Mouse (Mus musculus) heart, embryonic 16.5 days (tissue): ENCODE measurements at regions not wholly inside any gene's neighbourhood (a gene's known extent, or its start where the extent isn't known, plus 50 kb on each side); places are given as distances from the start of the nearest gene placed in this dataset.

ENCODE experiments used
- ATAC-seq: fragments of 200-750 bp; cut with Nextera tagmentation; replicated peaks from 2 replicates; pipeline ENCODE4 v1.8.0; 2017; ENCODE audit warnings: moderate number of reproducible peaks; ENCODE audit not compliant: insufficient read depth, low FRiP score; ENCODE audit errors: extremely low read depth
- H3K27ac ChIP-seq: fragments of 300-500 bp; sonication (generic); 2 replicates; pipeline ENCODE4 v1.5.1; 2014; ENCODE audit warnings: mild to moderate bottlenecking, low read length, control low read depth, moderate library complexity
- H3K27me3 ChIP-seq: fragments of 300-500 bp; sonication (generic); 2 replicates; pipeline ENCODE4 v1.6.1; 2014; ENCODE audit warnings: low read length, mixed read lengths; ENCODE audit not compliant: control insufficient read depth, insufficient read depth
- H3K36me3 ChIP-seq: fragments of 300-500 bp; sonication (generic); 2 replicates; pipeline ENCODE4 v1.6.1; 2014; ENCODE audit not compliant: control insufficient read depth, insufficient read depth
- H3K4me1 ChIP-seq: fragments of 300-500 bp; sonication (generic); 2 replicates; pipeline ENCODE4 v1.6.1; 2014; ENCODE audit warnings: low read length, mixed read lengths; ENCODE audit not compliant: control insufficient read depth, insufficient read depth
- H3K4me2 ChIP-seq: fragments of 300-500 bp; sonication (generic); 2 replicates; pipeline ENCODE4 v1.6.1; 2014; ENCODE audit warnings: low read depth, mild to moderate bottlenecking, control low read depth, low read length
- H3K4me3 ChIP-seq: fragments of 300-500 bp; sonication (generic); 2 replicates; pipeline ENCODE4 v1.5.1; 2014; ENCODE audit warnings: mild to moderate bottlenecking, control low read depth, low read length
- H3K9ac ChIP-seq: fragments of 300-500 bp; sonication (generic); 2 replicates; pipeline ENCODE4 v1.6.1; 2014; ENCODE audit warnings: low read length, control low read depth
- H3K9me3 ChIP-seq: fragments of 300-500 bp; sonication (generic); replicated peaks from 2 replicates; pipeline ENCODE4 v1.6.1; 2016; ENCODE audit warnings: low read length; ENCODE audit not compliant: control insufficient read depth
- WGBS: fragments of 180-500 bp; shearing (Covaris S2); extraction: QIAGEN DNeasy Blood & Tissue Kit; methylation state at CpG from one replicate; pipeline ENCODE4 v1.1.7; 2014; 5-methylcytosine and 5-hydroxymethylcytosine counted together

- no peak overlapping the region for H3K9ac ChIP-seq
- H3K4me3 ChIP-seq = no peak overlapping the region
- 39% methylated on average over 25 of the region's 25 CpGs for WGBS
- no peak for ATAC-seq
- peak overlapping the region; percentile 32; the same call in 1 of the 2 replicates for H3K27ac ChIP-seq
- no peaks in the 10 kb centered on the region for H3K27me3 ChIP-seq
- peaks cover 38% of the 10 kb centered on the region for H3K4me1 ChIP-seq
- H3K4me2 ChIP-seq = no peak overlapping the region
- H3K36me3 ChIP-seq = no peaks in the 10 kb centered on the region
- no peaks in the 10 kb centered on the region for H3K9me3 ChIP-seq
These were observed 51.5 kb upstream of the Ryk start for GRCm38 (mm10) chr9:102782926-102783850.

DNA sequence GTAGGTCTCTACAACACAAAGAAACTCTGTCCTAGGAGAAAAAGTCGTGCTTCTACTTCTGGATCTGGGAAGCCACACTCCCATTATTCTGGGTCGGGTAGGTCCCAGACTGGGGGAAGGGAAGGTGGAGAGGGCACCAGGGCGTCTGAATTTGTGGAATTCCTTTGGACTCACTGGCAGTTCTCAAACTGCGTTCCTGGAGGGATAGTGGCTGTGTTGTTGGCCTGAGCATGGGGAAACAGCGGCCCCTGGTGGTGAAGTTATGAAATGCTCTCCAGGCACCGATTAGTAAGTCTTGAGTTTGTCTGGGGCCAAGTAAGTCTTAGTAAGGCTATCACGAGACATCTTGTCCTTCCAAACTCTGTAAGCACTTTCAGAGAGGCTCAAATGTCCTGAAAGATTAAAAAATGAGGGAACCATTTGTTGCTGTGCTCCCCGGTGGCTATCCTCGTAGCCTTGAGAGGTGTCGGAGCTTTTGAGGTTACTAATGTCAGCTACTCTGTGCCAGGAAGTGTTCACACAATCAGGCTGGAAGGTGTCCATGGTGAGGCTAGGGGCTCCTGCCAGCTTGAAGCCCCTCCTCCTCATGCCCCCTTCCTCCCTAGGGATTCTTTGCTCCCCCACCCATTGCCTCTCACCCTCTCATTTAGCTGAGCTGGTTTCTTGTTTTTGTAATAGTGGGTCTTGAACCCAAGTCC is 50.2 kb upstream of the Ryk start:
- no peak overlapping the region for H3K27ac ChIP-seq
- no peak overlapping the region for H3K4me3 ChIP-seq
- 5% methylated on average over 10 of the region's 10 CpGs for WGBS
- H3K36me3 ChIP-seq = no peaks in the 10 kb centered on the region
- H3K4me1 ChIP-seq = peaks cover 27% of the 10 kb centered on the region
- H3K9me3 ChIP-seq = no peaks in the 10 kb centered on the region
- no peaks in the 10 kb centered on the region for H3K27me3 ChIP-seq
- peak overlapping the region; percentile 21; the same call in 1 of the 2 replicates for H3K9ac ChIP-seq
- 0 out of 2 replicates have a peak overlapping the region, but pooled peaks have one; percentile 13 for H3K4me2 ChIP-seq
- peak; percentile 24 for ATAC-seq
